In genomic region chr16:90221441-90222070, GRCm38 (mm10) we compare ENCODE assay signal across 8 mouse cellular contexts. TPM values are rescaled to one million over a fixed set of nuclear protein-coding genes. Genes with fewer than 3 reads are reported as not detected.
A peak's percentile ranks its signal among the peaks of the same experiment; 100 is the strongest.
DNase-seq lines count a peak whose midpoint lies in the region; ATAC-seq lines count a peak whose summit lies in the region.

No protein-coding gene starts in this region.

- peak overlapping the region; percentile 75 for H3K4me3 ChIP-seq in embryonic facial prominence, embryonic 12.5 days
- H3K4me3 ChIP-seq in intestine, embryonic 14.5 days (ENCODE audit: low read depth, low read length): peak overlapping the region; percentile 88
- peak overlapping the region; percentile 82 for H3K4me3 ChIP-seq in midbrain, embryonic 12.5 days

- no peak overlapping the region for H3K27ac ChIP-seq in embryonic facial prominence, embryonic 12.5 days
- H3K27ac ChIP-seq in intestine, embryonic 14.5 days (ENCODE audit: low read depth): peak overlapping the region; percentile 93
- H3K27ac ChIP-seq in midbrain, embryonic 12.5 days (replicated peaks): peak overlapping the region; percentile 89; the same call in 1 of the 2 replicates

- no peaks in the 10 kb centered on the region for H3K27me3 ChIP-seq in embryonic facial prominence, embryonic 12.5 days
- H3K27me3 ChIP-seq in intestine, embryonic 14.5 days (replicated peaks; ENCODE audit: control insufficient read depth, insufficient read depth, low read length): no peaks in the 10 kb centered on the region
- H3K27me3 ChIP-seq in midbrain, embryonic 12.5 days: peaks cover 3% of the 10 kb centered on the region; the same call in 1 of the 2 replicates

- peaks cover 14% of the 10 kb centered on the region for H3K4me1 ChIP-seq in embryonic facial prominence, embryonic 12.5 days
- H3K4me1 ChIP-seq in intestine, embryonic 14.5 days (replicated peaks; ENCODE audit: control insufficient read depth, insufficient read depth, low read length): peaks cover 14% of the 10 kb centered on the region
- peaks cover 19% of the 10 kb centered on the region for H3K4me1 ChIP-seq in midbrain, embryonic 12.5 days

- WGBS in embryonic facial prominence, embryonic 12.5 days: 10% methylated on average over 20 of the region's 20 CpGs
- 3% methylated on average over 20 of the region's 20 CpGs for WGBS in intestine, embryonic 14.5 days
- WGBS in midbrain, embryonic 12.5 days: 14% methylated on average over 20 of the region's 20 CpGs

- DNase-seq in embryo, embryonic 11 days: peak; percentile 16
- no peak for DNase-seq in embryo, embryonic 9.5 days (ENCODE audit: extremely low spot score)
- peak; percentile 17 to 18 for DNase-seq in B cell, adult 2 months
- DNase-seq in intestine, embryonic 14.5 days (ENCODE audit: low spot score): no peak
- DNase-seq in urinary bladder, adult 18-20 months (ENCODE audit: low spot score in 2 of 2): no peak
- DNase-seq in urinary bladder, postnatal 14 days (ENCODE audit: low spot score): no peak

- H3K9me3 ChIP-seq in embryonic facial prominence, embryonic 12.5 days: no peaks in the 10 kb centered on the region
- no peaks in the 10 kb centered on the region for H3K9me3 ChIP-seq in intestine, embryonic 14.5 days (ENCODE audit: control insufficient read depth, low read length)
- no peaks in the 10 kb centered on the region for H3K9me3 ChIP-seq in midbrain, embryonic 12.5 days

- H3K36me3 ChIP-seq in embryonic facial prominence, embryonic 12.5 days: peaks cover 32% of the 10 kb centered on the region
- peaks cover 34% of the 10 kb centered on the region for H3K36me3 ChIP-seq in intestine, embryonic 14.5 days (ENCODE audit: control insufficient read depth, insufficient read depth, low read length)
- peaks cover 34% of the 10 kb centered on the region for H3K36me3 ChIP-seq in midbrain, embryonic 12.5 days

- H3K9ac ChIP-seq in embryonic facial prominence, embryonic 12.5 days: peak overlapping the region; percentile 81
- H3K9ac ChIP-seq in intestine, embryonic 14.5 days (ENCODE audit: low read length): peak overlapping the region; percentile 90
- H3K9ac ChIP-seq in midbrain, embryonic 12.5 days (replicated peaks): peak overlapping the region; percentile 91

- H3K4me2 ChIP-seq in embryonic facial prominence, embryonic 12.5 days (replicated peaks): peak overlapping the region; percentile 78
- peak overlapping the region; percentile 95 for H3K4me2 ChIP-seq in intestine, embryonic 14.5 days (ENCODE audit: low read length)
- H3K4me2 ChIP-seq in midbrain, embryonic 12.5 days (replicated peaks): peak overlapping the region; percentile 59

- ATAC-seq in embryonic facial prominence, embryonic 12.5 days (ENCODE audit: insufficient number of reproducible peaks, insufficient read depth, low FRiP score, low TSS enrichment): no peak
- ATAC-seq in intestine, embryonic 14.5 days (replicated peaks; ENCODE audit: low FRiP score, low TSS enrichment, low read depth): no peak
- ATAC-seq in midbrain, embryonic 12.5 days (ENCODE audit: low FRiP score, low read depth): no peak

RNA-seq across cellular contexts. Expression of gene Sod1, which starts 1.0 kb away (rescaled TPM):
- 976 and 1,009 TPM in 2 replicates for polyA plus RNA-seq in embryonic facial prominence, embryonic 12.5 days (2016; fragmentation: Nextera tagmentation; extraction: Ambion mirVana)
- 1,317 and 1,355 TPM in 2 replicates for polyA plus RNA-seq in intestine, embryonic 14.5 days (2014; fragmentation: Nextera tagmentation; extraction: Ambion mirVana)
- polyA plus RNA-seq in midbrain, embryonic 12.5 days (2016; fragmentation: Nextera tagmentation; extraction: Ambion mirVana): 759 and 804 TPM in 2 replicates

Comparison
In these comparisons a context has a peak if more than half of its experiments do, and no peak if none do; other contexts are left out.
1. DNase-seq: peak in embryo, embryonic 11 days (single experiment) and B cell, adult 2 months (2 of 2); none in embryo, embryonic 9.5 days (single experiment), intestine, embryonic 14.5 days (single experiment), urinary bladder, adult 18-20 months (0 of 2) and urinary bladder, postnatal 14 days (single experiment).
2. Peak in every context shown above with its lines, with median percentiles within 50 percentile points of each other: H3K4me2 ChIP-seq, H3K4me3 ChIP-seq and H3K9ac ChIP-seq.